Mouse (Mus musculus): Measurements from ENCODE around the gene Pigw.
A peak's percentile ranks its signal among the peaks of the same experiment; 100 is the strongest.

Pigw gene

GRCm38 (mm10) chr11:84879772-84880464 lies at the start of gene Pigw, which contains the start of gene Myo19:
Pigw (minus strand) TSS chr11:84880285.
Myo19 (plus strand) TSS chr11:84880148.
- peak; percentile 91 for DNase-seq

- DNase-seq, result no peak
These were observed 40.9 kb upstream of the Pigw start for GRCm38 (mm10) chr11:84920981-84921380.

- DNase-seq, result no peak
These were observed 39.9 kb upstream of the Pigw start for GRCm38 (mm10) chr11:84919951-84920350.

GRCm38 (mm10) chr11:84919276-84919675 lies 39.2 kb upstream of the Pigw start:
- peak; percentile 67 for DNase-seq

GRCm38 (mm10) chr11:84918425-84918824 lies 38.3 kb upstream of the Pigw start:
- DNase-seq, result peak; percentile 93

GRCm38 (mm10) chr11:84916703-84917300 lies 36.7 kb upstream of the Pigw start:
- no peak for DNase-seq

GRCm38 (mm10) chr11:84916053-84916702 lies 36.1 kb upstream of the Pigw start, which contains the start of gene Znhit3:
Znhit3 (minus strand) TSS chr11:84916366.
- peak; percentile 83 for DNase-seq

DNA sequence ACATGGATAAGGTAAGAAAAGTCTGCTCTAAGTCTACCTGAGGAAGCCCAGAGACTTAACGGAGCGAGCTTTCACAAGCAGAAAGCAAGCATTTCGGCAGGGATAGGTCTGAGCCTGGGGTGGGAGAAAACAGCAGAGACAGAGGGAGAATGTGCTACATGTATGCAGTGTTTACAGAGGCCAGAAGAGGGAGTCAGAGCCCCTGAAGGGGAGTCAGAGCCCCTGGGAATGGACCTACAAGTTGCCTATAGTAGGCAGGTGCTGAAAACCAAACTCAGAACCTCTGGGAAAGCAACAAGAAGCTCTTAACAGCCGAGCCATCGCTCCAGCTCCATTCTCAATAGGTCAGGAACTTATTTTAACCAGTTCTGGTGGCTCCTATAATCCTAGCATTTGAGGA lies 34.6 kb upstream of the Pigw start:
- DNase-seq, result no peak

DNA sequence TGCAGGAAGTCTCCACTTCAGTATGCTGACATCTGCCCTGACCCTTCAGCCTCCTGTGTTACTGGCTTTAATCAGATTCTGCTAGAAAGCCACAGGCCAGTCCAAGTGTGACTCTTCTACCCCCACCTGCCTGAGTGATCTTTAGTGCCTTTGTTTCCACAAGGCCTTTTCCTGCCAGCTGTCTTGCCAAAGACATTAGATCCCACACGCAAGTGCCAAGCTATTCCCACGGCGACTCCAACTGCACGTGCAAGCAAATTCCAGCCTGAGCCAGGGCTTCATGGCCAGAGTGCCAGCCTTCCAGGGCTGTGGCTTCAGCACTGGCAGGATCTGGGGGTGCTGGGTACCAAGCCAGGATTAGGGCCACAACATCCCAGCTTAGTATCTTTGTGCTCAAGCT lies 30.3 kb upstream of the Pigw start:
- no peak for DNase-seq

DNA sequence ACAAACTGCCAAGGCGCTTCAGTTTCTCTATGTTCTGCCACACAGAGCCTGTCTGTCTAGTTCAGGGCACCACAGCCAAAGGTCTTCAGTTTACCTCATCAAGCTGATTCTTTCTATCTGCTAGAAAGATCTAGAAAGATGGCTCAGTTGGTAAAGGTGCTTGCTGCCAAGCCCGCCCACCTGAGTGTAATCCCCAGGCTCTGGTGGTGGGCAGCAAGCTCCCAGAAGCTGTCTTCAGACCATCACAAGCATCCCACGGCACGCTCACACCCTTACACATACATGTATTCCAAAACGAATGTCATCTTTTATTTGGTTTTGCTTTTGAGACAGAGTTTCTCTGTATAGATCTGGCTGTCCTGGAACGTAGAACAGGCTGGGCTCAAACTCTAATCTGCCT lies 28.4 kb upstream of the Pigw start:
- DNase-seq, result no peak

- DNase-seq, result no peak
These were observed 27.0 kb upstream of the Pigw start for GRCm38 (mm10) chr11:84907081-84907480.

DNA sequence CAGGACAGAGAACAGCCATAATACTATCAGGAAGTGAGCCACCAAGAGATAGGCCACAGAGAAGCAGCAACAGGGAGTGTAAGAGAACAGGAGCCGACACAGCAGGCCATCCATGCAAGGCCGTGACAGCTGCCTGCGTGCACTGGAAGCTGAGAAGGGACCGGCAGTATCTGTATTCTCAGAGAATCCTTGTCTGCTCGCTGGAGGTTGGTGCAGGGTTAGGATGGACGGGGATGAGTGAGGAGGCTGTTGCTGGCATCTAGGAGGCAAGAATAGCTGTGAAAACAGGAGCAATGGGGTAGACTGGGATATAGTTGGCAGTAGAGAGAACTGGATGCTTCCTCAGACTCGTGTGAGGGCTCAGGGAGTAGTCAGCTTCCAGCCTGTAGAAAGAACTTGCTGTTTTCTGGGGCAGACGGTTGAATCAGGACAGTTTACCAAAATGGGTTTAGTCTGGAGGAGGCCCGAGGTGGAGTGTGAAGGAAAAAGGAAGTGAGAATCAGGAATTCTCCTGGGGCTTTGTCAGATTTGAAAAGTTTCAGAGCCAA lies 24.6 kb upstream of the Pigw start:
- no peak for DNase-seq

- DNase-seq, result no peak
These were observed 13.0 kb upstream of the Pigw start for GRCm38 (mm10) chr11:84893113-84893512.

- DNase-seq, result no peak
These were observed 11.6 kb upstream of the Pigw start for GRCm38 (mm10) chr11:84891705-84892104.

DNA sequence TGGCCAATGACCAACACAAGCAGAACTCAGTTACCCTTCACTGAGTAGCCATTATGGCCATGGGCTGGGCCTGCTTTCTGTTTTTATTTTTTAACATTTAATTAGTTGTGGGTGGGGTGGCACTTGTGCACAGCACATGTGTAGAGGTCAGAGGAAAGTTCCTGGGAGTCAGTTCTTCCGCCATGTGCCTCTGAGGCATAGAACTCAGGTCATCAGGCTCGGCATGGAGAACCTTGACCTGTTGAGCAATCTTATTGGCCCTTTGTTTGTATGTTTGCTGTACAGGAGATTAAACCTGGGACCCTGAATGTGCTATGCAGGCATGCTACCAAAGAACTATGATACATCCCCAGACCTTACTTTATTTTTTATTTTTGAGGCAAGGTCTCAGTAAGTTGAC lies 9.4 kb upstream of the Pigw start:
- DNase-seq, result no peak

GRCm38 (mm10) chr11:84888025-84888424 lies 7.9 kb upstream of the Pigw start:
- peak; percentile 0 for DNase-seq

DNA sequence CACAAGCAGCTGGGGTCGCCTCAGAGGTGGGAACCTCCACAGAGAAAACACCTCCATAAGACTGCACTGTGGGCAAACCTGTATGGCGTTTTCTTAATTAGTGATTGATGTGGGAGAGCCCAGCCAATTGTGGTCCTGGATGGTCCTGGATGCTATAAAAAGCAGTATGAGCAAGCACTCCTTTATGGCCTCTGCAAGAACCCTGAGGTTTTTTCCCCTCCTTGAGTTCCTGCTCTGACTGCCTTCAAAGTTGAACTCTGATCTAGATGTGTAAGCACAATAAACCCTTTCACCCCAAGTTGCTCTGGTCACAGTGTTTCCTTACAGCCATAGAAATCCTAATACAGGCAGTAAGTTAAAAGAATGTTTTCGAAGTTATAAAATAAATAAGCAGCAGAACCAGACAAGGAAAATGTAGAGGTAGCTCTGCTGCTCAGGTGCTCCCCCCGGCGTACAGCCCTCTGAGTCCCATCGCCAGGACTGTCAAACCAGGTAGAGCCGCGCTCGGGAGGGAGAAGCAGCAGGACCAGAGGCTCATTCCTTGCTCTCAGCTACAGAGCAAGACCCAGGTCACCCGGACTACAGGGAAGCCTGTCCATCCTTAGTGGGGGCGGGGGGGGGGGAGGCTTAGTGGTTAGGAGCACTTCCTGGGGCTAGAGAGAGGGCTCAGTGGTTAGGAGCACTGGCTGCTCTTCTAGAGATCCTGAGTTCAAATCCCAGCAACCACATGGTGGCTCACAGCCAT lies 6.9 kb upstream of the Pigw start:
- DNase-seq, result no peak

GRCm38 (mm10) chr11:84886236-84886635 lies 6.2 kb upstream of the Pigw start:
- DNase-seq, result no peak

- no peak for DNase-seq
These were observed 5.2 kb upstream of the Pigw start for GRCm38 (mm10) chr11:84885238-84885637.

DNA sequence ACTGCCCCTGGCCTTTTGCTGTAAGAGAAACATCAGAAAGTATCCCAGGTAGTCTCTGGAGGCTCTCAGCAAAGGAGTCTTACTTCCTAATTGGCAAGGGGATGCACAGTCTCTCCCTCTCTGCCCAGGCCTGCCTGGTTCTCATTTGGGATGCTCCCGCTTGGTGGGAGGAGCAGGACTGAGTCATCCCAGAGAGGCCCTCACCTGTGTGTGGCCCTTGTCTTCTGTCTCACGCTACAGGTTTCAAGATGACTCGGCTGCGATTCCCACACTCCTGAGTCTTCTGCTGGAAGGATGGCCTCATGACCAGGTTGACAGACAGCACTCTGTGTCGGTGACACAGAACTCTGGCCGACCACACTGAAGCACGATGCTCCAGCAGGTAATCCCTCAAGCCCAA lies 2.3 kb upstream of the Pigw start:
- DNase-seq, result no peak

GRCm38 (mm10) chr11:84880971-84881370 lies 886 bp upstream of the Pigw start:
- DNase-seq, result no peak

- DNase-seq, result peak; percentile 56
These were observed 428 bp upstream of the Pigw start for GRCm38 (mm10) chr11:84880465-84880961.

Data from liver (tissue).